Mouse (Mus musculus): ENCODE data around the gene Ptges2. TPM values are rescaled to one million over a fixed set of nuclear protein-coding genes. Genes with fewer than 3 reads are reported as not detected.
A peak's percentile ranks its signal among the peaks of the same experiment; 100 is the strongest.

The Ptges2 gene
- polyA plus RNA-seq, 1 experiment from 2014 or later: 32.3 TPM

DNA sequence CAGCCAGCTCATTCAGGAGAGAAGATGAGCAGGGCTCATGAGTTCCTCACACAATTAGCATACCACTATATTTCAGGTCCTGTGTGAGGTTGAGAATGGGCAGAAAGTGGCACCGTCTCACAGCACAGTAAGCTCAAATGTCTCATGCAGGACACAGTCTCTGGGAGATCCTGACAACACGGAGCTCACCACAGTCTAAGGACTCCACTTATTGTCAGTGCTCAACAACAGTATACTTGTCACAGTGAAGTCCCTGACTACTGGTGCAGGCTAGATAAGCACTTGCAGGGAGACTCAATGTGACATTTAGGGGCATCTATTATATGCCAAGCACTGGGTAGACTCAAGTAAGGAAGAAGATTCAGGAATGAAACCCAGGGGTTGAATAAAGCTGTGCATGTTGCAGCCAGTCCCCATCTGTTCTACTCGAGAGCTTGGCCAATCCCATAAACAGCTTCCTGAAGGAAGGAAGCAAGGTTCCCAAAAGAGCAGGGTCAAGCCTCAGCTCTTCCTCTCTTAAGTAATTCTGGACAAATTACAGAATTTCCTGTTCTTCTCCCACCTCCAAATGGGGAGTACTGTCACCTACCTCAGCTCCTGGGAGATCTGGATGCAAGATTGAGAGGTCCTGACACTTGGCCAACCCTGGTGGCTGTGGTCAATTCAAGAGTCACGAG lies 33.7 kb downstream of the Ptges2 start:
- Histone ChIP-seq H3K4me1 (ENCODE audit: control insufficient read depth, insufficient read depth, low read length) (peaks cover 18% of the 10 kb centered on the region), H3K4me2 (ENCODE audit: low read depth, severe bottlenecking) (no peak overlapping the region), H3K27ac (replicated peaks; ENCODE audit: low read depth, low read length) (no peak overlapping the region), H3K36me3 (ENCODE audit: control insufficient read depth, insufficient read depth, low read length) (no peaks in the 10 kb centered on the region), H3K9me3 (ENCODE audit: control insufficient read depth, low read length) (no peaks in the 10 kb centered on the region), H3K4me3 (ENCODE audit: low read depth, low read length) (no peak overlapping the region), H3K27me3 (ENCODE audit: control insufficient read depth, insufficient read depth, low read length) (no peaks in the 10 kb centered on the region), H3K9ac (ENCODE audit: low read length) (no peak overlapping the region)
- ATAC-seq (ENCODE audit: insufficient number of reproducible peaks, low FRiP score, low TSS enrichment, low read depth): no peak
- DNase-seq (ENCODE audit: low spot score): no peak
- 81% methylated on average over 4 of the region's 4 CpGs for WGBS

DNA sequence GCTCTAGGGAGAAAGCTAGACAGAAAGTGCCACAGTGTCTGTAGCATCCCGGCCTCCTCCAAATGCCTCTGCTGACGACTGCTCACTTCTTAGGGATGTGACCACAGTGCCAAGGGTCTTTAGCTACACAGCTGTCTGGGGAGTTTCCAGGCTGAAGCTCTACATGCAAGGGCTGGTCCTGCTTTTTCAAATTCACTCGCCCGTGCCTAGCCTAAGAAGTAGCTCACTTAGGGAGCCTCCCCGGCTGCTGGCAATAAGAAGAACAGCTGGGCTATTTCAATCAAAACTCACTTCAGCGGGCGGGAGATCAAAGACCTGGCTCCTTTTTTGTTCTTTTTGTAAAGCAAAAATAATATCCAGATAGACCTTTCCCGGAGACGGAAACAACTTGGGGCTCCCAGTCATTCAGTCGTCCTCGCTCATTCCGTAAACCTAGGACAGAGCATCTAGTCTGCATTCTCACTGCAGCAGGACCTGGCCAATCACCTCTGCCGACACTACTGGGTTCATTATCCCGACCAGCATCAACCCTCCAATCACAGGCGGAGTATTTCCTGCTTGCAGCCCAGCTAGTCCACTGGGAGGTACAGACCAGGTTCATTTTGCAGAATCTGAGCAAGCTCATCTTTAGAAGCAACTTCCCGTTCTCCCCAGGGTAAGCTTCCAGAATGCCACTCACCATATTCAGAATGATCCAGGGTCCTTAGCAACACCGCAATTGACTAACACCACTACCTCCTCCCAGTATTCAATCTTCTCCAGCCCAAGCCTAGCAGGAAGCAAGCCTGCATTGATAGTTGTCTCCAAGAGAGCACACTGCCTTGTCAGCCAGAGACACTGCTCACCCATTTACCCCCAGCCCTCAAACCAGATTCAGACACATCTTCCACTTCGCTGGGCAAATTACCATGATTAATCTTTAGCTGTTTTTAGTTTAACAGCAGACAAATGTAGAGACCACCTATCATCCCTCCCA lies 35.3 kb downstream of the Ptges2 start:
- peaks cover 13% of the 10 kb centered on the region for H3K4me1 ChIP-seq (ENCODE audit: control insufficient read depth, insufficient read depth, low read length)
- H3K27ac ChIP-seq (replicated peaks; ENCODE audit: low read depth, low read length): 0 out of 2 replicates have a peak overlapping the region, but pooled peaks have one; percentile 2
- H3K4me2 ChIP-seq (ENCODE audit: low read depth, severe bottlenecking): peak overlapping the region; percentile 62
- H3K27me3 ChIP-seq (ENCODE audit: control insufficient read depth, insufficient read depth, low read length): no peaks in the 10 kb centered on the region
- H3K4me3 ChIP-seq (ENCODE audit: low read depth, low read length): peak overlapping the region; percentile 47
- WGBS: 10% methylated on average over 18 of the region's 18 CpGs
- ATAC-seq (ENCODE audit: insufficient number of reproducible peaks, low FRiP score, low TSS enrichment, low read depth) (peak; percentile 89), DNase-seq (ENCODE audit: low spot score) (peak; percentile 91)
- H3K9ac ChIP-seq (ENCODE audit: low read length): peak overlapping the region; percentile 71
- H3K9me3 ChIP-seq (ENCODE audit: control insufficient read depth, low read length): no peaks in the 10 kb centered on the region
- H3K36me3 ChIP-seq (ENCODE audit: control insufficient read depth, insufficient read depth, low read length): no peaks in the 10 kb centered on the region

DNA sequence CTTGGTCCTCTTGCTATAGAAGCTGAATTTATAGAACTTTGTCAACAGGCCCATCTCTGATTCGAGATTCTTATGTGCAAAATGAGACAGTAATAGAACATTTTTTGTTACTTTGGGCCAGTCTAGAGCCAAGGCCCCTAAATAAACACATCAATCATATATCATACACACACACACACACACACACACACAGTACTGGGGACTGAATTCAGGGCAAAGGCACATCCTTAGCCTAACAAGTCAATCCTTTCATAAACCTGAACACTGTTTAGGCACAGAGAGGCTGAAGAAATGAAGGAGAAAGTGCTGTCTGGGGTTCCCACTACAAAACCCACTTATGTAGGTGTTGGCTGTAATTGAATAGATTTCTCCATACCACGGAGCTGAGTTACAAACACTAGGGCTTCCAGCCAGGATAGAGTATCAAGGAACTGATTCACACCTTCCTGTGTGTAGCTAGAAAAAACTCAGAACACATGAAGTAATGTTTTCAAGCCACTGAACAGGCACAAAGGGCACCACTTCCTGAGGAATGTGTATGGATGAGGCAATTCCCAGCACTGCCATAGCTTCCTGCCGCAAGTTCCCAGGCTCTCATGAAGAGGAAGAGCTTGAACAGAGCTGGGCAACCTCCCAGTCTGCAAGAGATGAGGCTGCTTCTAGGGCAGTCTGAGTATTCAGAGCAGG lies 41.1 kb downstream of the Ptges2 start:
- no peak overlapping the region for H3K4me2 ChIP-seq (ENCODE audit: low read depth, severe bottlenecking)
- DNase-seq (ENCODE audit: low spot score) (no peak), ATAC-seq (ENCODE audit: insufficient number of reproducible peaks, low FRiP score, low TSS enrichment, low read depth) (no peak)
- H3K4me1 ChIP-seq (ENCODE audit: control insufficient read depth, insufficient read depth, low read length): no peaks in the 10 kb centered on the region
- no peaks in the 10 kb centered on the region for H3K27me3 ChIP-seq (ENCODE audit: control insufficient read depth, insufficient read depth, low read length)
- H3K9me3 ChIP-seq (ENCODE audit: control insufficient read depth, low read length): no peaks in the 10 kb centered on the region
- WGBS: 74% methylated on average over 3 of the region's 3 CpGs
- H3K4me3 ChIP-seq (ENCODE audit: low read depth, low read length): no peak overlapping the region
- H3K9ac ChIP-seq (ENCODE audit: low read length): no peak overlapping the region
- H3K36me3 ChIP-seq (ENCODE audit: control insufficient read depth, insufficient read depth, low read length): no peaks in the 10 kb centered on the region
- no peak overlapping the region for H3K27ac ChIP-seq (replicated peaks; ENCODE audit: low read depth, low read length)

DNA sequence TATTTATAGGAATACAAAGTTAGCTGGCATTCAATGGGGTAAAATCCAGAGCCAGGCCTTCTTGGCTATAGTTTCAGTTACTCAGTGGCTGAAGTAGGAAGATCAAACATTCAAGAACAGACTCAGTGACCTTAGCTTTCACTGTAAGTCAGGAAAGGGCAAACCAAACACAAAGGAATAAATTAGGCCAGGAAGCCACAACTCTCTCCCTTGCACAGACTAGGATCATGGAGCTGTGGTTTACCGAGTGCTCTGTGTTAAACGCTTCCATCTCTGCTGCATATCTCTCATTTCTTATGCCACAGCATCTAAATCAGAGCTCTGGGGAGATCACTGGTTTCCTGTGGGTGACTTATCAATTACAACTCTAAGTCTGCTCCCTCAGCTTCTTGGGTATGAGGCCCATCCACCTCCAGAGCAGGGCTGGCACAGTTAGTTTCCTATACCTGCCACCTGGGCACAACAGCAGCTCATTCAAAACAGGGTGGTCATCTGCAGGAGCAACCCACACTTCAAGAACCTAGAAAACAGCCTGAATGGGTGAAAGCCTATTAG lies 42.0 kb downstream of the Ptges2 start:
- Histone ChIP-seq H3K4me3 (ENCODE audit: low read depth, low read length) (no peak overlapping the region), H3K4me2 (ENCODE audit: low read depth, severe bottlenecking) (no peak overlapping the region), H3K27me3 (ENCODE audit: control insufficient read depth, insufficient read depth, low read length) (no peaks in the 10 kb centered on the region), H3K4me1 (ENCODE audit: control insufficient read depth, insufficient read depth, low read length) (no peaks in the 10 kb centered on the region), H3K9ac (ENCODE audit: low read length) (no peak overlapping the region), H3K27ac (replicated peaks; ENCODE audit: low read depth, low read length) (no peak overlapping the region), H3K36me3 (ENCODE audit: control insufficient read depth, insufficient read depth, low read length) (no peaks in the 10 kb centered on the region), H3K9me3 (ENCODE audit: control insufficient read depth, low read length) (no peaks in the 10 kb centered on the region)
- WGBS: 81% methylated on average over 2 of the region's 2 CpGs
- no peak for DNase-seq (ENCODE audit: low spot score)
- ATAC-seq (ENCODE audit: insufficient number of reproducible peaks, low FRiP score, low TSS enrichment, low read depth): no peak

DNA sequence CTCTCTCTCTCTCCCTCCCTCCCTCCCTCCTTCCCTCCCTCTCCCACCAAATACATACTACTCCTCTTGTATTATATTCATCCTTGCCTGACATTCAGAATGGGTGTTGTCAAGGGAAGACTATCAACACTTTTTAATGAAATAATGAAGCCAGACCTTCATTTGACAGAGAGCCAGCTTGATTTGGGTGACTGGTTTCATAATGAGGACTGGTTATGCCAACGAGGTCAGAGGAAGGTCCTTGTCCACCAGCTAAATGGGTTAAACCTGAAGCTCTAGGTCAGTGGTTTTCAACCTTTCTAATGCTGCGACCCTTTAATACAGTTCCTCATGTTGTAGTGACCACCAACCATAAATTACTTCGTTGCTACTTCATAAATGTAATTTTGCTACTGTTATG lies 43.0 kb downstream of the Ptges2 start:
- no peaks in the 10 kb centered on the region for H3K36me3 ChIP-seq (ENCODE audit: control insufficient read depth, insufficient read depth, low read length)
- no peaks in the 10 kb centered on the region for H3K27me3 ChIP-seq (ENCODE audit: control insufficient read depth, insufficient read depth, low read length)
- H3K4me3 ChIP-seq (ENCODE audit: low read depth, low read length): no peak overlapping the region
- H3K9me3 ChIP-seq (ENCODE audit: control insufficient read depth, low read length): no peaks in the 10 kb centered on the region
- 84% methylated on average over 3 of the region's 3 CpGs for WGBS
- DNase-seq (ENCODE audit: low spot score): no peak
- no peak overlapping the region for H3K4me2 ChIP-seq (ENCODE audit: low read depth, severe bottlenecking)
- H3K4me1 ChIP-seq (ENCODE audit: control insufficient read depth, insufficient read depth, low read length): no peaks in the 10 kb centered on the region
- ATAC-seq (ENCODE audit: insufficient number of reproducible peaks, low FRiP score, low TSS enrichment, low read depth): no peak
- H3K27ac ChIP-seq (replicated peaks; ENCODE audit: low read depth, low read length): no peak overlapping the region
- no peak overlapping the region for H3K9ac ChIP-seq (ENCODE audit: low read length)

DNA sequence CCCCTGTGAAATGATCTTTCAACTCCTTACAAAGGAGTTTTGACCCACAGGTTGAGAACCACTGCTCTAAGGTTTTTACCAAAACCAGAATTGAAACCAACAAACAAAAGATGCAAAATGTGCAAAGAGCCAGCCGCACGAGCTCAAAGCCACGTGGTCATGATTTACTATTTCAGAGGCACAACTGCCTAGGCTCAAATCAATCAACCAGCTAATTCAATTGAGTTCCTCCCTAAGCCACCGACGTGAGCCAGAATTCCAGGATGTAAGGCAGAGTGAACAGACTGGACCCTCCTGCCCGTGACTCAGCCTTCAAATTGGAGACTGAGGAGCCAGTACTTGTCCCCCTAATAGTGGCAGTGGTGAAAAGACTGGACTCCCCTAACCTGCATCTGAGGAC lies 43.5 kb downstream of the Ptges2 start:
- ATAC-seq (ENCODE audit: insufficient number of reproducible peaks, low FRiP score, low TSS enrichment, low read depth): no peak
- Histone ChIP-seq H3K27me3 (ENCODE audit: control insufficient read depth, insufficient read depth, low read length) (no peaks in the 10 kb centered on the region), H3K4me3 (ENCODE audit: low read depth, low read length) (no peak overlapping the region), H3K4me1 (ENCODE audit: control insufficient read depth, insufficient read depth, low read length) (no peaks in the 10 kb centered on the region), H3K9ac (ENCODE audit: low read length) (no peak overlapping the region), H3K27ac (replicated peaks; ENCODE audit: low read depth, low read length) (no peak overlapping the region), H3K36me3 (ENCODE audit: control insufficient read depth, insufficient read depth, low read length) (no peaks in the 10 kb centered on the region), H3K4me2 (ENCODE audit: low read depth, severe bottlenecking) (no peak overlapping the region), H3K9me3 (ENCODE audit: control insufficient read depth, low read length) (no peaks in the 10 kb centered on the region)
- 52% methylated on average over 6 of the region's 6 CpGs for WGBS
- DNase-seq (ENCODE audit: low spot score): no peak

DNA sequence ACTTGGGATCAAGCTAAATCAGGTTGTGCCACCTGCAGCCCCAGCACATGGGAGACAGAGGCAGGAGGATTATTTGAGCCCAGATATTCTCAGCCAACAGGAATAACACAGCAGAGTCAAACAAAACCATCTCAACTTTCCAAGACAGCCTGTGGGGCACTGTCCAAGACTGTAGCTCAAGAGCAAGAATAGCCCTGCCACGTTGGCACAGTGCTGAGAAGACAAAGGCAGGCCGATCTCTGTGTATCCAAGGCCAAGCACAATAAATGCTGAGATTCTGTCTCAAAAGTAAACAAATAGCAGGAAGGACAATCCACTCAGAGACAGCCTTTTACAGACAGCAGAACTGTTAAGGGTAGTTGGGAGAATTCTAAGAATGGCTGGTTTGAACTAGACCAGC lies 44.5 kb downstream of the Ptges2 start:
- Histone ChIP-seq H3K9ac (ENCODE audit: low read length) (no peak overlapping the region), H3K27me3 (ENCODE audit: control insufficient read depth, insufficient read depth, low read length) (no peaks in the 10 kb centered on the region), H3K9me3 (ENCODE audit: control insufficient read depth, low read length) (no peaks in the 10 kb centered on the region), H3K36me3 (ENCODE audit: control insufficient read depth, insufficient read depth, low read length) (no peaks in the 10 kb centered on the region), H3K4me3 (ENCODE audit: low read depth, low read length) (no peak overlapping the region), H3K4me1 (ENCODE audit: control insufficient read depth, insufficient read depth, low read length) (no peaks in the 10 kb centered on the region), H3K4me2 (ENCODE audit: low read depth, severe bottlenecking) (no peak overlapping the region), H3K27ac (replicated peaks; ENCODE audit: low read depth, low read length) (no peak overlapping the region)
- DNase-seq (ENCODE audit: low spot score) (no peak), ATAC-seq (ENCODE audit: insufficient number of reproducible peaks, low FRiP score, low TSS enrichment, low read depth) (no peak)
- 76% methylated on average over 2 of the region's 2 CpGs for WGBS

DNA sequence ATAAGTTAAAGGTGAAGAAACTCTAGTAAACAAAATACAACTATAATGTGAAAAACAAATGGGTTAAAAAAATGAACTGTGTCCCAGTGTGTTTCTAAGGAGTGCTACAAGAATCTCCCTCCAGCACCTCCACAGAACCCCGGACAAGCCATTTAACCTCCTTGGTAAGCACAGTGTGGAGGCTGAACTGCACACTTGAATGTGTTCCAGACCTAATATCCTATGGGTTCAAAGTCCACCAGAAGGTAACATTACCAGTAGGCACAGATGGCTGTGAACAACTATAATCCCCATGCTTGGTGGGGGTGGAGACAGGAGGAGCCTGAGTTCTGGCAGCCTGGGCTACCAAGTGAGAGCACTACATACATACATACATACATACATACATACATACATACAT lies 44.9 kb downstream of the Ptges2 start:
- Histone ChIP-seq H3K36me3 (ENCODE audit: control insufficient read depth, insufficient read depth, low read length) (no peaks in the 10 kb centered on the region), H3K4me2 (ENCODE audit: low read depth, severe bottlenecking) (no peak overlapping the region), H3K27me3 (ENCODE audit: control insufficient read depth, insufficient read depth, low read length) (no peaks in the 10 kb centered on the region), H3K9ac (ENCODE audit: low read length) (no peak overlapping the region), H3K9me3 (ENCODE audit: control insufficient read depth, low read length) (no peaks in the 10 kb centered on the region), H3K4me1 (ENCODE audit: control insufficient read depth, insufficient read depth, low read length) (no peaks in the 10 kb centered on the region), H3K27ac (replicated peaks; ENCODE audit: low read depth, low read length) (no peak overlapping the region), H3K4me3 (ENCODE audit: low read depth, low read length) (no peak overlapping the region)
- 87% methylated on average over 1 of the region's 1 CpGs for WGBS
- DNase-seq (ENCODE audit: low spot score) (no peak), ATAC-seq (ENCODE audit: insufficient number of reproducible peaks, low FRiP score, low TSS enrichment, low read depth) (no peak)
